9 mouse cellular contexts compared by ENCODE assay signal in genomic region chr5:113054308-113054707, GRCm38 (mm10). TPM values are rescaled to one million over a fixed set of nuclear protein-coding genes. Genes with fewer than 3 reads are reported as not detected.
DNase-seq lines count a peak whose midpoint lies in the region; ATAC-seq and TF ChIP-seq lines count a peak whose summit lies in the region.
"Had no signal": no experiment of that assay in that cellular context is flagged by ENCODE, and none has a peak within 500 bp of the region (broad histone marks: within the 10 kb centered on the region; RNA-seq: fewer than 3 reads in every experiment).

No protein-coding gene starts in this region.

- H3K27ac ChIP-seq in hindbrain, embryonic 13.5 days: no peak overlapping the region
- H3K27ac ChIP-seq: limb, embryonic 13.5 days had no signal

- peak; percentile 56 for ATAC-seq in Patski
- ATAC-seq in hindbrain, embryonic 13.5 days (ENCODE audit: low FRiP score): peak; percentile 49; the same call in 1 of the 2 replicates
- ATAC-seq in megakaryocyte, adult 5-6 weeks (ENCODE audit: poor library complexity, severe bottlenecking): peak; percentile 92

- no peak overlapping the region for H3K4me3 ChIP-seq in hindbrain, embryonic 13.5 days
- H3K4me3 ChIP-seq: limb, embryonic 13.5 days had no signal

- no peak overlapping the region for H3K9ac ChIP-seq in hindbrain, embryonic 13.5 days
- H3K9ac ChIP-seq: limb, embryonic 13.5 days had no signal

- DNase-seq in Patski (ENCODE audit: low read depth, low spot score): no peak
- DNase-seq in cerebellum, adult 8-10 months: peak; percentile 88
- peak; percentile 56 to 84 for DNase-seq in frontal cortex, postnatal 10 days (ENCODE audit: low spot score in 2 of 2)
- DNase-seq in layer of hippocampus, postnatal 10 days (ENCODE audit: low spot score in 2 of 2): peak; percentile 94 to 96
- DNase-seq in right cerebral cortex, postnatal 14 days: peak; percentile 78
- peak; percentile 56 to 80 for DNase-seq in urinary bladder, postnatal 4 days (ENCODE audit: low spot score in 2 of 2)

- 5% methylated on average over 16 of the region's 16 CpGs for WGBS in hindbrain, embryonic 13.5 days

- no peaks in the 10 kb centered on the region for H3K36me3 ChIP-seq in hindbrain, embryonic 13.5 days
- H3K36me3 ChIP-seq: limb, embryonic 13.5 days had no signal

- H3K4me2 ChIP-seq in hindbrain, embryonic 13.5 days: no peak overlapping the region
- H3K4me2 ChIP-seq: limb, embryonic 13.5 days had no signal

- POLR2A ChIA-PET in Patski (lab: Charles Lee): no interaction called here

- peaks cover 10% of the 10 kb centered on the region; the same call in 1 of the 2 replicates for H3K4me1 ChIP-seq in hindbrain, embryonic 13.5 days (replicated peaks)
- H3K4me1 ChIP-seq: limb, embryonic 13.5 days had no signal

- TF ChIP-seq CTCF in Patski (IDR thresholded peaks at IDR 0.05): peak; percentile 96

- in situ Hi-C loops in Patski (cut with MboI; ENCODE audit: low pct_unique_long_range_greater_than_20kb): no loop called here

- no peaks in the 10 kb centered on the region for H3K9me3 ChIP-seq in hindbrain, embryonic 13.5 days
- H3K9me3 ChIP-seq: limb, embryonic 13.5 days had no signal

- CTCF ChIA-PET in Patski (lab: Charles Lee): no interaction called here

- H3K27me3 ChIP-seq in Patski: peaks cover 15% of the 10 kb centered on the region
- H3K27me3 ChIP-seq in hindbrain, embryonic 13.5 days: peaks cover 19% of the 10 kb centered on the region

RNA-seq across cellular contexts. Expression of gene Crybb2, which starts 15.6 kb away (rescaled TPM):
- not detected for polyA plus RNA-seq in Patski (2021)
- polyA plus RNA-seq in hindbrain, embryonic 13.5 days (2015; fragmentation: Nextera tagmentation; extraction: Ambion mirVana): not detected in 2 replicates
- total RNA-seq in layer of hippocampus, postnatal 10 days (2021): not detected
- total RNA-seq in megakaryocyte, adult 5-6 weeks (2015): not detected in 2 replicates
- total RNA-seq in megakaryocyte, adult 5-6 weeks (2017): not detected in 2 replicates
- polyA plus RNA-seq: limb, embryonic 13.5 days had no signal

RNA-seq across cellular contexts. Expression of gene Crybb3, which starts 27.1 kb away (rescaled TPM):
- polyA plus RNA-seq in Patski (2021): 1.1 TPM
- 0.31 and 0.68 TPM in 2 replicates for polyA plus RNA-seq in hindbrain, embryonic 13.5 days (2015; fragmentation: Nextera tagmentation; extraction: Ambion mirVana)
- total RNA-seq in layer of hippocampus, postnatal 10 days (2021): 1 to 10 TPM; 2.2 to 2.9 TPM
- not detected in 2 replicates for total RNA-seq in megakaryocyte, adult 5-6 weeks (2015)
- not detected in 2 replicates for total RNA-seq in megakaryocyte, adult 5-6 weeks (2017)

RNA-seq across cellular contexts. Expression of gene Grk3, which starts 38.7 kb away (rescaled TPM):
- polyA plus RNA-seq in Patski (2021): not detected
- polyA plus RNA-seq in hindbrain, embryonic 13.5 days (2015; fragmentation: Nextera tagmentation; extraction: Ambion mirVana): 15.8 and 16.8 TPM in 2 replicates
- total RNA-seq in layer of hippocampus, postnatal 10 days (2021): 10 to 100 TPM; 63.3 to 73.1 TPM
- total RNA-seq in megakaryocyte, adult 5-6 weeks (2015): 22.4 and 23.3 TPM in 2 replicates
- total RNA-seq in megakaryocyte, adult 5-6 weeks (2017): 29.3 and 38.7 TPM in 2 replicates
